Comparison of ENCODE assay signal across 14 mouse cellular contexts in genomic region chr11:3328806-3329775, GRCm38 (mm10). TPM values are rescaled to one million over a fixed set of nuclear protein-coding genes. Genes with fewer than 3 reads are reported as not detected.
DNase-seq lines count a peak whose midpoint lies in the region; ATAC-seq and TF ChIP-seq lines count a peak whose summit lies in the region.
"Had no signal": no experiment of that assay in that cellular context is flagged by ENCODE, and none has a peak within 500 bp of the region (broad histone marks: within the 10 kb centered on the region; RNA-seq: fewer than 3 reads in every experiment).

No protein-coding gene starts in this region.

- peaks cover 23% of the 10 kb centered on the region for H3K4me1 ChIP-seq in heart, postnatal 0 days (ENCODE audit: control insufficient read depth, insufficient read depth)
- H3K4me1 ChIP-seq in heart, embryonic 10.5 days, result peaks cover 34% of the 10 kb centered on the region
- H3K4me1 ChIP-seq in midbrain, postnatal 0 days (ENCODE audit: insufficient read depth, low read length), result no peaks in the 10 kb centered on the region

- peak; percentile 42 for DNase-seq in cerebellum, adult 11-12 months
- no peak for DNase-seq in heart, postnatal 0 days (ENCODE audit: low spot score)
- no peak for DNase-seq in heart, embryonic 10.5 days (ENCODE audit: low spot score)
- peak; percentile 24 for DNase-seq in thymus, postnatal 4 days
- no peak for DNase-seq in thymus, postnatal 14 days
- no peak for DNase-seq in midbrain, postnatal 0 days (ENCODE audit: low spot score)
- DNase-seq in cerebellum, adult 18-20 months, result no peak
- DNase-seq: kidney, adult 8-10 months had no signal

- H3K27ac ChIP-seq in heart, postnatal 0 days (ENCODE audit: low read depth), result peak overlapping the region; percentile 87
- H3K27ac ChIP-seq in heart, embryonic 10.5 days, result no peak overlapping the region
- H3K27ac ChIP-seq in midbrain, postnatal 0 days (ENCODE audit: low read depth, low read length), result no peak overlapping the region
- H3K27ac ChIP-seq: liver, embryonic 15.5 days; neural tube, embryonic 15.5 days had no signal

- H3K4me2 ChIP-seq in heart, postnatal 0 days (ENCODE audit: low read depth, low read length), result peak overlapping the region; percentile 89; the same call in 1 of the 2 replicates
- H3K4me2 ChIP-seq in midbrain, postnatal 0 days (ENCODE audit: low read depth, low read length, poor library complexity, severe bottlenecking), result no peak overlapping the region
- H3K4me2 ChIP-seq: liver, embryonic 15.5 days had no signal

- H3K9ac ChIP-seq in heart, postnatal 0 days (replicated peaks; ENCODE audit: low read depth, low read length), result no peak overlapping the region
- no peak overlapping the region for H3K9ac ChIP-seq in midbrain, postnatal 0 days (replicated peaks; ENCODE audit: low read length, poor library complexity, severe bottlenecking)
- H3K9ac ChIP-seq: liver, embryonic 15.5 days; neural tube, embryonic 15.5 days had no signal

- TF ChIP-seq CTCF in heart, postnatal 0 days (IDR thresholded peaks at IDR 0.05; ENCODE audit: low read depth), result no peak
- TF ChIP-seq CTCF in midbrain, postnatal 0 days (IDR thresholded peaks at IDR 0.05), result no peak

- no peaks in the 10 kb centered on the region for H3K9me3 ChIP-seq in heart, postnatal 0 days (replicated peaks; ENCODE audit: control insufficient read depth, low read length)
- no peaks in the 10 kb centered on the region for H3K9me3 ChIP-seq in heart, embryonic 10.5 days
- no peaks in the 10 kb centered on the region for H3K9me3 ChIP-seq in midbrain, postnatal 0 days (ENCODE audit: low read length)
- H3K9me3 ChIP-seq: hindbrain, embryonic 15.5 days; liver, embryonic 15.5 days; neural tube, embryonic 15.5 days had no signal

- peaks cover 14% of the 10 kb centered on the region for H3K36me3 ChIP-seq in heart, postnatal 0 days (replicated peaks; ENCODE audit: control insufficient read depth, insufficient read depth, low read length)
- H3K36me3 ChIP-seq in heart, embryonic 10.5 days, result no peaks in the 10 kb centered on the region; the same call in 1 of the 2 replicates
- peaks cover 4% of the 10 kb centered on the region; the same call in 1 of the 2 replicates for H3K36me3 ChIP-seq in midbrain, postnatal 0 days (ENCODE audit: insufficient read depth, low read length)
- H3K36me3 ChIP-seq: hindbrain, embryonic 15.5 days; liver, embryonic 15.5 days had no signal

- no peak for TF ChIP-seq EP300 in heart, postnatal 0 days (IDR thresholded peaks at IDR 0.05; ENCODE audit: low read depth)

- H3K4me3 ChIP-seq in heart, postnatal 0 days (ENCODE audit: low read depth, low read length), result no peak overlapping the region
- H3K4me3 ChIP-seq in heart, embryonic 10.5 days, result no peak overlapping the region
- H3K4me3 ChIP-seq in midbrain, postnatal 0 days (ENCODE audit: low read depth, low read length), result no peak overlapping the region
- H3K4me3 ChIP-seq: erythroblast, embryonic 14.5 days; hindbrain, embryonic 15.5 days; liver, embryonic 15.5 days; neural tube, embryonic 15.5 days had no signal

- no peak for ATAC-seq in cerebellum, adult (ENCODE audit: insufficient number of reproducible peaks, low FRiP score, low TSS enrichment)
- no peak for ATAC-seq in heart, postnatal 0 days (ENCODE audit: insufficient read depth, low read depth)
- ATAC-seq in midbrain, postnatal 0 days (ENCODE audit: low FRiP score), result no peak
- ATAC-seq: midbrain, embryonic 16.5 days had no signal

- H3K27me3 ChIP-seq in heart, postnatal 0 days (ENCODE audit: control insufficient read depth, insufficient read depth, low read length), result no peaks in the 10 kb centered on the region
- no peaks in the 10 kb centered on the region for H3K27me3 ChIP-seq in heart, embryonic 10.5 days (ENCODE audit: insufficient read depth, poor library complexity, severe bottlenecking)
- no peaks in the 10 kb centered on the region for H3K27me3 ChIP-seq in midbrain, postnatal 0 days (ENCODE audit: insufficient read depth, low read length)
- H3K27me3 ChIP-seq: hindbrain, embryonic 15.5 days; neural tube, embryonic 15.5 days had no signal

- 62% methylated on average over 11 of the region's 11 CpGs for WGBS in heart, postnatal 0 days
- 75% methylated on average over 11 of the region's 11 CpGs for WGBS in heart, embryonic 10.5 days
- WGBS in midbrain, postnatal 0 days, result 76% methylated on average over 11 of the region's 11 CpGs

RNA-seq across cellular contexts. Expression of gene Pik3ip1, which starts 1.1 kb away (rescaled TPM):
- total RNA-seq in heart, postnatal 0 days (2014; rRNA removed; ENCODE audit: low replicate concordance), result 22.3 and 57.6 TPM in 2 replicates
- polyA plus RNA-seq in heart, postnatal 0 days (2015; fragmentation: Nextera tagmentation; extraction: Ambion mirVana), result 44.7 and 65.9 TPM in 2 replicates
- polyA plus RNA-seq in heart, embryonic 10.5 days (2016; fragmentation: Nextera tagmentation; extraction: Ambion mirVana), result 7.9 and 9.5 TPM in 2 replicates
- total RNA-seq in midbrain, postnatal 0 days (2014; rRNA removed), result 42.5 and 43.4 TPM in 2 replicates
- polyA plus RNA-seq in midbrain, postnatal 0 days (2015; fragmentation: Nextera tagmentation; extraction: Ambion mirVana), result 34.7 and 37.5 TPM in 2 replicates

RNA-seq across cellular contexts. Expression of gene Patz1, which starts 40.4 kb away (rescaled TPM):
- total RNA-seq in heart, postnatal 0 days (2014; rRNA removed; ENCODE audit: low replicate concordance), result 35.6 and 56.8 TPM in 2 replicates
- 13.1 and 14.0 TPM in 2 replicates for polyA plus RNA-seq in heart, postnatal 0 days (2015; fragmentation: Nextera tagmentation; extraction: Ambion mirVana)
- polyA plus RNA-seq in heart, embryonic 10.5 days (2016; fragmentation: Nextera tagmentation; extraction: Ambion mirVana), result 32.0 and 49.1 TPM in 2 replicates
- total RNA-seq in midbrain, postnatal 0 days (2014; rRNA removed), result 79.3 and 81.3 TPM in 2 replicates
- 36.3 and 39.3 TPM in 2 replicates for polyA plus RNA-seq in midbrain, postnatal 0 days (2015; fragmentation: Nextera tagmentation; extraction: Ambion mirVana)

Comparison
In these comparisons a context has a peak if more than half of its experiments do, and no peak if none do; other contexts are left out.
1. DNase-seq: peak in cerebellum, adult 11-12 months (single experiment) and thymus, postnatal 4 days (single experiment); none in heart, postnatal 0 days (single experiment), heart, embryonic 10.5 days (single experiment), thymus, postnatal 14 days (single experiment), midbrain, postnatal 0 days (single experiment) and cerebellum, adult 18-20 months (0 of 2).